Mouse (Mus musculus): ENCODE data around the gene Sepsecs. TPM values are rescaled to one million over a fixed set of nuclear protein-coding genes. Genes with fewer than 3 reads are reported as not detected.

The Sepsecs gene
- polyA plus RNA-seq, 1 experiment from 2014 or later: 8.3 TPM

GRCm38 (mm10) chr5:52674384-52675069 is 5.0 kb upstream of the Sepsecs start:
- H3K4me3 ChIP-seq: no peak overlapping the region
- no peak overlapping the region for H3K9ac ChIP-seq
- H3K9me3 ChIP-seq: no peaks in the 10 kb centered on the region
- no peak for ATAC-seq (ENCODE audit: insufficient number of reproducible peaks, insufficient read depth, low FRiP score, low TSS enrichment, low read depth)
- WGBS: 66% methylated on average over 4 of the region's 4 CpGs
- no peaks in the 10 kb centered on the region for H3K36me3 ChIP-seq
- H3K4me1 ChIP-seq: no peaks in the 10 kb centered on the region
- no peak overlapping the region for H3K4me2 ChIP-seq
- H3K27me3 ChIP-seq: peaks cover 5% of the 10 kb centered on the region
- no peak overlapping the region for H3K27ac ChIP-seq

GRCm38 (mm10) chr5:52673341-52673740 is 3.8 kb upstream of the Sepsecs start:
- WGBS: 36% methylated on average over 9 of the region's 9 CpGs
- peaks cover 6% of the 10 kb centered on the region; the same call in 1 of the 2 replicates for H3K4me1 ChIP-seq
- H3K9me3 ChIP-seq: no peaks in the 10 kb centered on the region
- H3K9ac ChIP-seq: no peak overlapping the region
- H3K4me3 ChIP-seq: no peak overlapping the region
- peaks cover 5% of the 10 kb centered on the region for H3K27me3 ChIP-seq
- H3K4me2 ChIP-seq: no peak overlapping the region
- no peaks in the 10 kb centered on the region for H3K36me3 ChIP-seq
- no peak for ATAC-seq (ENCODE audit: insufficient number of reproducible peaks, insufficient read depth, low FRiP score, low TSS enrichment, low read depth)
- H3K27ac ChIP-seq: no peak overlapping the region

- H3K4me3 ChIP-seq: no peak overlapping the region
- no peak for ATAC-seq (ENCODE audit: insufficient number of reproducible peaks, insufficient read depth, low FRiP score, low TSS enrichment, low read depth)
- no peaks in the 10 kb centered on the region for H3K36me3 ChIP-seq
- no peak overlapping the region for H3K4me2 ChIP-seq
- peaks cover 6% of the 10 kb centered on the region; the same call in 1 of the 2 replicates for H3K4me1 ChIP-seq
- peaks cover 5% of the 10 kb centered on the region for H3K27me3 ChIP-seq
- 61% methylated on average over 3 of the region's 3 CpGs for WGBS
- H3K9ac ChIP-seq: no peak overlapping the region
- H3K27ac ChIP-seq: no peak overlapping the region
- H3K9me3 ChIP-seq: no peaks in the 10 kb centered on the region
Measured at GRCm38 (mm10) chr5:52670745-52671144, 1.2 kb upstream of the Sepsecs start.

GRCm38 (mm10) chr5:52666766-52667165 is 2.7 kb downstream of the Sepsecs start:
- peaks cover 6% of the 10 kb centered on the region; the same call in 1 of the 2 replicates for H3K4me1 ChIP-seq
- no peak overlapping the region for H3K4me2 ChIP-seq
- peaks cover 17% of the 10 kb centered on the region for H3K36me3 ChIP-seq
- no peak overlapping the region for H3K9ac ChIP-seq
- 84% methylated on average over 3 of the region's 3 CpGs for WGBS
- H3K27me3 ChIP-seq: no peaks in the 10 kb centered on the region
- no peak overlapping the region for H3K27ac ChIP-seq
- ATAC-seq (ENCODE audit: insufficient number of reproducible peaks, insufficient read depth, low FRiP score, low TSS enrichment, low read depth): no peak
- H3K9me3 ChIP-seq: no peaks in the 10 kb centered on the region
- H3K4me3 ChIP-seq: no peak overlapping the region

- WGBS: 76% methylated on average over 4 of the region's 4 CpGs
- Histone ChIP-seq H3K27ac (no peak overlapping the region), H3K36me3 (peaks cover 39% of the 10 kb centered on the region), H3K27me3 (no peaks in the 10 kb centered on the region), H3K9me3 (no peaks in the 10 kb centered on the region), H3K4me1 (no peaks in the 10 kb centered on the region), H3K4me3 (no peak overlapping the region), H3K9ac (no peak overlapping the region), H3K4me2 (no peak overlapping the region)
- ATAC-seq (ENCODE audit: insufficient number of reproducible peaks, insufficient read depth, low FRiP score, low TSS enrichment, low read depth): no peak
Measured at GRCm38 (mm10) chr5:52657957-52658356, 11.6 kb downstream of the Sepsecs start.

GRCm38 (mm10) chr5:52657336-52657735 is 12.2 kb downstream of the Sepsecs start:
- Histone ChIP-seq H3K4me2 (no peak overlapping the region), H3K4me3 (no peak overlapping the region), H3K27ac (no peak overlapping the region), H3K9ac (no peak overlapping the region), H3K9me3 (no peaks in the 10 kb centered on the region), H3K36me3 (peaks cover 42% of the 10 kb centered on the region), H3K27me3 (no peaks in the 10 kb centered on the region), H3K4me1 (no peaks in the 10 kb centered on the region)
- ATAC-seq (ENCODE audit: insufficient number of reproducible peaks, insufficient read depth, low FRiP score, low TSS enrichment, low read depth): no peak
- 86% methylated on average over 5 of the region's 5 CpGs for WGBS

- H3K9ac ChIP-seq: no peak overlapping the region
- no peak overlapping the region for H3K4me2 ChIP-seq
- H3K9me3 ChIP-seq: no peaks in the 10 kb centered on the region
- ATAC-seq (ENCODE audit: insufficient number of reproducible peaks, insufficient read depth, low FRiP score, low TSS enrichment, low read depth): no peak
- WGBS: 74% methylated on average over 8 of the region's 8 CpGs
- no peaks in the 10 kb centered on the region for H3K27me3 ChIP-seq
- H3K27ac ChIP-seq: no peak overlapping the region
- H3K4me1 ChIP-seq: no peaks in the 10 kb centered on the region
- peaks cover 37% of the 10 kb centered on the region for H3K36me3 ChIP-seq
- no peak overlapping the region for H3K4me3 ChIP-seq
Measured at GRCm38 (mm10) chr5:52655992-52656391, 13.5 kb downstream of the Sepsecs start.

- Histone ChIP-seq H3K9ac (no peak overlapping the region), H3K4me3 (no peak overlapping the region), H3K36me3 (peaks cover 33% of the 10 kb centered on the region), H3K27ac (no peak overlapping the region), H3K4me1 (no peaks in the 10 kb centered on the region), H3K4me2 (no peak overlapping the region), H3K27me3 (no peaks in the 10 kb centered on the region), H3K9me3 (no peaks in the 10 kb centered on the region)
- ATAC-seq (ENCODE audit: insufficient number of reproducible peaks, insufficient read depth, low FRiP score, low TSS enrichment, low read depth): no peak
- 93% methylated on average over 5 of the region's 5 CpGs for WGBS
Measured at GRCm38 (mm10) chr5:52654961-52655360, 14.5 kb downstream of the Sepsecs start.

GRCm38 (mm10) chr5:52652606-52653005 is 16.9 kb downstream of the Sepsecs start:
- Histone ChIP-seq H3K36me3 (peaks cover 31% of the 10 kb centered on the region), H3K4me2 (no peak overlapping the region), H3K4me1 (no peaks in the 10 kb centered on the region), H3K9me3 (no peaks in the 10 kb centered on the region), H3K9ac (no peak overlapping the region), H3K27ac (no peak overlapping the region), H3K4me3 (no peak overlapping the region), H3K27me3 (no peaks in the 10 kb centered on the region)
- ATAC-seq (ENCODE audit: insufficient number of reproducible peaks, insufficient read depth, low FRiP score, low TSS enrichment, low read depth): no peak
- 91% methylated on average over 7 of the region's 7 CpGs for WGBS

GRCm38 (mm10) chr5:52652086-52652485 is 17.4 kb downstream of the Sepsecs start:
- H3K27ac ChIP-seq: no peak overlapping the region
- H3K36me3 ChIP-seq: peaks cover 29% of the 10 kb centered on the region
- ATAC-seq (ENCODE audit: insufficient number of reproducible peaks, insufficient read depth, low FRiP score, low TSS enrichment, low read depth): no peak
- no peak overlapping the region for H3K4me3 ChIP-seq
- no peak overlapping the region for H3K4me2 ChIP-seq
- WGBS: 82% methylated on average over 1 of the region's 1 CpGs
- H3K4me1 ChIP-seq: no peaks in the 10 kb centered on the region
- no peaks in the 10 kb centered on the region for H3K27me3 ChIP-seq
- H3K9ac ChIP-seq: no peak overlapping the region
- H3K9me3 ChIP-seq: no peaks in the 10 kb centered on the region

- 73% methylated on average over 9 of the region's 9 CpGs for WGBS
- no peaks in the 10 kb centered on the region for H3K4me1 ChIP-seq
- H3K4me3 ChIP-seq: no peak overlapping the region
- H3K27ac ChIP-seq: peak overlapping the region; percentile 16; the same call in 1 of the 2 replicates
- no peak overlapping the region for H3K9ac ChIP-seq
- ATAC-seq (ENCODE audit: insufficient number of reproducible peaks, insufficient read depth, low FRiP score, low TSS enrichment, low read depth): no peak
- no peak overlapping the region for H3K4me2 ChIP-seq
- peaks cover 53% of the 10 kb centered on the region for H3K36me3 ChIP-seq
- no peaks in the 10 kb centered on the region for H3K27me3 ChIP-seq
- no peaks in the 10 kb centered on the region for H3K9me3 ChIP-seq
Measured at GRCm38 (mm10) chr5:52643947-52644840, 25.3 kb downstream of the Sepsecs start.

- no peak overlapping the region for H3K27ac ChIP-seq
- H3K27me3 ChIP-seq: no peaks in the 10 kb centered on the region
- no peaks in the 10 kb centered on the region for H3K9me3 ChIP-seq
- no peak for ATAC-seq (ENCODE audit: insufficient number of reproducible peaks, insufficient read depth, low FRiP score, low TSS enrichment, low read depth)
- peaks cover 48% of the 10 kb centered on the region for H3K36me3 ChIP-seq
- 92% methylated on average over 6 of the region's 6 CpGs for WGBS
- H3K4me3 ChIP-seq: no peak overlapping the region
- H3K4me1 ChIP-seq: no peaks in the 10 kb centered on the region
- H3K4me2 ChIP-seq: no peak overlapping the region
- no peak overlapping the region for H3K9ac ChIP-seq
Measured at GRCm38 (mm10) chr5:52641736-52642135, 27.8 kb downstream of the Sepsecs start.
